Mouse (Mus musculus) liver, adult 2 months (tissue): ENCODE results near the gene Galnt18.

ENCODE experiments used
- CTCF ChIP-seq: fragments of 200-500 bp; IDR thresholded peaks from 2 replicates; pipeline ENCODE4 v1.5.1; 2011; ENCODE audit warnings: low read depth, low read length, control low read depth
- POLR2A ChIP-seq: fragments of 200-500 bp; IDR thresholded peaks from 2 replicates; pipeline ENCODE4 v1.6.1; 2011; ENCODE audit warnings: low read length, control low read depth; ENCODE audit not compliant: insufficient read depth; ENCODE audit errors: extremely low read depth

DNA sequence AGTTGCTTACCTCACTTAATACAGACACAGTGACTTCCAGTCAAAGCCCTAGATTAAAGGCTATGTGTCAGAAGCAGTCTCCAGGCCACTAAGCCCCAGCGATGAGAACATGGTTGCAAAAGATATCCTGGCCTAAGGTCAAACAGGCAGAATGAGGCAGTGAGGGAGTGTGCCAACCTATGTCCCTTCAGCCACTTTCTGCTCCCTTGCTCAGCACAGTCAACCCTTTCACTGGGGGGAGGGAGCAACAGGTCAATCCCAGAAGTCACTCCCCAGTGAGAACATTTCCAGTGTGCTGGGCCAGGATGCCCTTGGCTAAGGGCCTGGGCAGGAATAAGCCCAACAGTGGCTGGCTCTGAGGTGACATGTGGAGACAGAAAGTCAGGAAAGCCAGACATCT lies 47.6 kb upstream of the Galnt18 start:
- TF ChIP-seq CTCF (no peak), POLR2A (no peak)
